Mouse (Mus musculus): ENCODE measurements around the gene Fhl3.

Fhl3 gene

DNA sequence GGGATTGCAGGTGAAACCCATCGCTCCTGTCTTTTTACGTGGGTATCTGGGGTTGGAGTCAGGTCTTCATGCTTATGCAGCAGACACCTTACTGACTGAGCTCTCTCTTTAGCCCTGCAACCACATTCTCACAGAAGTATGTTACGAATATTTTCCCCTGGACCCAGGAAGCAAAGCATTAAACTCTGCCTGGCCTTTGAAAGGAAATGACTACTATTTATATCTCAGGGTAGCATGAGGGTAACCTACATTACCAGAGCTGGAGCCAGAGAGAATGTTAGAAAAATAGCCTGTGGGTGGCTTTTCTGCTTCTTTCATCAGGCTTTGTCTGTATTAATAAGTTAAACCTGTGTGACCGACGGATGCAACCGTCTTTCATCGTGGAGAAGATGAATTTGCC is 55.0 kb downstream of the Fhl3 start:
- DNase-seq (ENCODE audit: extremely low spot score) = no peak
